Mouse (Mus musculus): Measurements from ENCODE around the gene Btnl1. TPM values are rescaled to one million over a fixed set of nuclear protein-coding genes. Genes with fewer than 3 reads are reported as not detected.
A peak's percentile ranks its signal among the peaks of the same experiment; 100 is the strongest.

Gene Btnl1
- not detected in 2 replicates for total RNA-seq (2014; rRNA removed)
- not detected in 2 replicates for polyA plus RNA-seq (2012; rRNA removed)

DNA sequence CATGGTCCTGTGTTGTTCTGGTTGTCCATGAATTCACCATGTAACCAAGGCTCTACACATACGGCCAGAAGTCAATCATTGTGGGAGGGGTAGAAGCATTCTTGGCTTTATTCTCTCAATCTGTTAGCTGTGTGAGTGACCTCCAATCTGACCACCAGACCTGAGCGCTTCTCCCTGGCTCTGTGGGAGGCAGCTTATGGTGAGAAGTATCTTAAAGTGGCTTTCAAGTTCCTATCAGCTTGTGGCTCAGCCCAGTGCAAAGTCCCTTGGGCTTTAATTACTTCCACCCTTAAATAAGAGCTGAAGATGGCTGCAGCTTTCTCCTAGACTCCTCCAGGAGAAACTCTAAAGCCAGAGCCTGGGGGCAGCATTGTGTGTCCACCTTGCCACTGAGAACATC lies at the start of gene Btnl1:
Gene Btnl1, plus strand, starts transcription at position 286 of the 400 bp plus-strand sequence.
- 76% methylated on average over 2 of the region's 2 CpGs for WGBS
- no peaks in the 10 kb centered on the region for H3K36me3 ChIP-seq (ENCODE audit: control insufficient read depth, insufficient read depth, low read length)
- no peaks in the 10 kb centered on the region for H3K79me2 ChIP-seq (ENCODE audit: control insufficient read depth, insufficient read depth, low read length)
- H3K4me1 ChIP-seq (ENCODE audit: control insufficient read depth, insufficient read depth, low read length) = no peaks in the 10 kb centered on the region
- no peak within 1 kb of the TSS for H3K4me3 ChIP-seq (ENCODE audit: insufficient read depth, low read depth, low read length)
- H3K9ac ChIP-seq (ENCODE audit: low read depth, low read length) = no peak within 1 kb of the TSS
- H3K27ac ChIP-seq (replicated peaks; ENCODE audit: insufficient read depth, low read depth, low read length) = no peak within 1 kb of the TSS
- no peaks in the 10 kb centered on the region for H3K27me3 ChIP-seq (ENCODE audit: control insufficient read depth, insufficient read depth, low read length)
- no peak for DNase-seq (ENCODE audit: extremely low read depth, low read depth, low spot score)
- TF ChIP-seq POLR2A (IDR thresholded peaks at IDR 0.05; ENCODE audit: extremely low read depth, insufficient read depth, low read length) (no peak), CTCF (IDR thresholded peaks at IDR 0.05; ENCODE audit: low read depth, low read length) (no peak)

DNA sequence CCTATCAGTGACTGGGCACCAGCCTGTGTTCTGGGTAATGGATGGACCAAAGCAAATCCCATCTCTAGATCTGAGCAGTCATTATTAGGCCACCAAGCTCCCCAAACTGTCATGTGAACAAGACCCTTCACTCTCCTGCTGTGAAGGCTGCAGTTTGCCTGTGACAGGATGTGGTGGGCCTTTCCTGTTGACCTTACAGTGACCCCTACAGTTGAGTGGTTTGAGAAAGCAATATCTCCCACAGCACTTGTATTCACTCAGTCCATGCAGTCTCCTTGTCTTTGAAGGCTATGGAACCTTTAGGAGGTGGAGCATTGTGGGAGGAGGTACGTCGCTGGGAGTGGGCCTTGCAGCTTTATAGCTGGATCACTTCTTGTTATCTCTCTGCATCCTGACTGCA lies 47.1 kb upstream of the Btnl1 start:
- H3K27ac ChIP-seq (replicated peaks; ENCODE audit: insufficient read depth, low read depth, low read length) = no peak overlapping the region
- no peaks in the 10 kb centered on the region for H3K36me3 ChIP-seq (ENCODE audit: control insufficient read depth, insufficient read depth, low read length)
- H3K4me1 ChIP-seq (ENCODE audit: control insufficient read depth, insufficient read depth, low read length) = no peaks in the 10 kb centered on the region
- no peak overlapping the region for H3K4me3 ChIP-seq (ENCODE audit: insufficient read depth, low read depth, low read length)
- no peak for TF ChIP-seq POLR2A (IDR thresholded peaks at IDR 0.05; ENCODE audit: extremely low read depth, insufficient read depth, low read length)
- no peak for TF ChIP-seq CTCF (IDR thresholded peaks at IDR 0.05; ENCODE audit: low read depth, low read length)
- no peaks in the 10 kb centered on the region for H3K79me2 ChIP-seq (ENCODE audit: control insufficient read depth, insufficient read depth, low read length)
- DNase-seq (ENCODE audit: extremely low read depth, low read depth, low spot score) = no peak
- no peaks in the 10 kb centered on the region; the same call in 1 of the 2 replicates for H3K27me3 ChIP-seq (ENCODE audit: control insufficient read depth, insufficient read depth, low read length)
- no peak overlapping the region for H3K9ac ChIP-seq (ENCODE audit: low read depth, low read length)
- 69% methylated on average over 2 of the region's 2 CpGs for WGBS

DNA sequence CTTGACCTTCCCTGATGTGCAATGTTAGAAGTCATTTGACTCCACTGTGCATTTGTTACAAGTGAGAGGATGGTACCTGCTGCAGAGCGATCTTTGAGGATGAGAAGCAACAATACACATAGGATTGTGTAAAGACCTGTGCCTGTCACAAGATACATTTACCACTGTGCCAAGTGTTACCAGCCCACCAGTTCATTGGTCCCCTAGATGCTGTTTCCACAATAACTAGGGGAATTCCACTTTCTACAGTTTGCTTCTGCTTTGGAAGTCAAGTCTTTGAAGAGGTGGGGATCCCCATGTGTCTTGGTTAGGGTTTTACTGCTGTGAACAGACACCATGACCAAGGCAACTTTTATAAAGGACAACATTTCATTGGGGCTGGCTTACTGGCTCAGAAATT lies 45.7 kb upstream of the Btnl1 start:
- no peak for DNase-seq (ENCODE audit: extremely low read depth, low read depth, low spot score)
- Histone ChIP-seq H3K4me3 (ENCODE audit: insufficient read depth, low read depth, low read length) (no peak overlapping the region), H3K79me2 (ENCODE audit: control insufficient read depth, insufficient read depth, low read length) (no peaks in the 10 kb centered on the region), H3K27me3 (ENCODE audit: control insufficient read depth, insufficient read depth, low read length) (no peaks in the 10 kb centered on the region; the same call in 1 of the 2 replicates), H3K9ac (ENCODE audit: low read depth, low read length) (no peak overlapping the region), H3K4me1 (ENCODE audit: control insufficient read depth, insufficient read depth, low read length) (no peaks in the 10 kb centered on the region), H3K27ac (replicated peaks; ENCODE audit: insufficient read depth, low read depth, low read length) (no peak overlapping the region), H3K36me3 (ENCODE audit: control insufficient read depth, insufficient read depth, low read length) (no peaks in the 10 kb centered on the region)
- TF ChIP-seq POLR2A (IDR thresholded peaks at IDR 0.05; ENCODE audit: extremely low read depth, insufficient read depth, low read length) = no peak
- no peak for TF ChIP-seq CTCF (IDR thresholded peaks at IDR 0.05; ENCODE audit: low read depth, low read length)
- WGBS = 97% methylated on average over 1 of the region's 1 CpGs

DNA sequence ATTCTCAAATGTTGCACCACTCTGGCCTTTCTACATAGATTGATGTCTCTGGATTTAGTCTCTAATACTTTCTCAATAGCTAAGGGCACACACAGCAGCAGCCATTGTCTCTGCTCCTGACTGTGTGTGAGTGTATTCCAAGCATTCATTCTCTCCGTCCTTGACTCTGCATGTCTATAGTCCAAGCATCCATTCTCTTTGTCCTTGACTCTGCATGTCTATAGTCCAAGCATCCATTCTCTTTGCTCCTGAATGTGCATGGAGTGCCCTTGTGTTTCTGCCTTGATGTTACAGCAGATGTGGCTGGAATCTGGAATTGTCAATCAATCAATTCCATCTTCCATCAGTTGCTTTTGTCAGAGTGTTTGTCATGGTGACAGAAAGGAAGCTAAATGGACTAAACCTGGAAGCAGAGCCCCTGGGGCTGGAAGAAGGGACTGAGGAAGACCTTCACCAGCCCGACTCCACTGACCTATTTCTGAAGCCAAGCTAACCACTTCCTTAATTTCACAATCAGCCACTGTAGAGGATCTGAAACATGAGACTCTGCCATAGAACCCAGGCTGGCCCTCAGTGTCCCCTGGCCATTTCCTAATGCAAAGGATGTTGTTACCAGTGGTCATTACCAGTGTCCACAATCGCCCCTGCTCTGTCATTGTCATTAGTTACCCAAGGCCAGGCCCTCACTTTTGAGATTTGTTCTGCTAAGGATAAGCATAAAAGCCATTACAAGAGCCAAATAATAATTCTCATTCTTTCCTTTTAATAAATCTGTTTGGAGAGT lies 36.1 kb upstream of the Btnl1 start:
- DNase-seq (ENCODE audit: extremely low read depth, low read depth, low spot score) = peak; percentile 15
- H3K36me3 ChIP-seq (ENCODE audit: control insufficient read depth, insufficient read depth, low read length) = no peaks in the 10 kb centered on the region
- no peak overlapping the region for H3K9ac ChIP-seq (ENCODE audit: low read depth, low read length)
- TF ChIP-seq POLR2A (IDR thresholded peaks at IDR 0.05; ENCODE audit: extremely low read depth, insufficient read depth, low read length) (no peak), CTCF (IDR thresholded peaks at IDR 0.05; ENCODE audit: low read depth, low read length) (no peak)
- no peak overlapping the region for H3K27ac ChIP-seq (replicated peaks; ENCODE audit: insufficient read depth, low read depth, low read length)
- no peak overlapping the region for H3K4me3 ChIP-seq (ENCODE audit: insufficient read depth, low read depth, low read length)
- H3K79me2 ChIP-seq (ENCODE audit: control insufficient read depth, insufficient read depth, low read length) = no peaks in the 10 kb centered on the region
- WGBS = 63% methylated on average over 3 of the region's 3 CpGs
- H3K27me3 ChIP-seq (ENCODE audit: control insufficient read depth, insufficient read depth, low read length) = no peaks in the 10 kb centered on the region
- no peaks in the 10 kb centered on the region for H3K4me1 ChIP-seq (ENCODE audit: control insufficient read depth, insufficient read depth, low read length)

DNA sequence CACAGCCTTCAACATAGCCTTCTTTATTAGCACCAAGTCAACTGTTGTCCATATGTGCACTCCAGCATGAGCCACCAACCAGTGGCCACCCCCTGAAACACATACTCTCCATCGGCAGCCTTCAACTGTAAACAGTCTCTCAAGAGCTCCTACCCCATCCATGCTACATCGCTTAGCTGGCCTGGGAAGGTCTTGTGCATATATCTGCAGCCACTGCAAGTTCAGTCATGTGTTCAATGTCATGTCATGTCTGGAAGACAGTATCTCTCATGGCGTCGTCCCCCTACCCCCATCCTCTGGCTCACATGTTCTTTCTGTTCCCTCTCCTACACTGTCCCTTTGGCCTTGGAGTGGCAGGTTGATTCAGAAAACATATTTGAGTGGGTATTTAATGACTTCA lies 32.0 kb upstream of the Btnl1 start:
- TF ChIP-seq CTCF (IDR thresholded peaks at IDR 0.05; ENCODE audit: low read depth, low read length) (no peak), POLR2A (IDR thresholded peaks at IDR 0.05; ENCODE audit: extremely low read depth, insufficient read depth, low read length) (no peak)
- H3K27me3 ChIP-seq (ENCODE audit: control insufficient read depth, insufficient read depth, low read length) = no peaks in the 10 kb centered on the region
- no peak overlapping the region for H3K4me3 ChIP-seq (ENCODE audit: insufficient read depth, low read depth, low read length)
- no peaks in the 10 kb centered on the region for H3K4me1 ChIP-seq (ENCODE audit: control insufficient read depth, insufficient read depth, low read length)
- no peak overlapping the region for H3K27ac ChIP-seq (replicated peaks; ENCODE audit: insufficient read depth, low read depth, low read length)
- no peaks in the 10 kb centered on the region for H3K36me3 ChIP-seq (ENCODE audit: control insufficient read depth, insufficient read depth, low read length)
- WGBS = 83% methylated on average over 4 of the region's 4 CpGs
- DNase-seq (ENCODE audit: extremely low read depth, low read depth, low spot score) = no peak
- no peak overlapping the region for H3K9ac ChIP-seq (ENCODE audit: low read depth, low read length)
- H3K79me2 ChIP-seq (ENCODE audit: control insufficient read depth, insufficient read depth, low read length) = no peaks in the 10 kb centered on the region

DNA sequence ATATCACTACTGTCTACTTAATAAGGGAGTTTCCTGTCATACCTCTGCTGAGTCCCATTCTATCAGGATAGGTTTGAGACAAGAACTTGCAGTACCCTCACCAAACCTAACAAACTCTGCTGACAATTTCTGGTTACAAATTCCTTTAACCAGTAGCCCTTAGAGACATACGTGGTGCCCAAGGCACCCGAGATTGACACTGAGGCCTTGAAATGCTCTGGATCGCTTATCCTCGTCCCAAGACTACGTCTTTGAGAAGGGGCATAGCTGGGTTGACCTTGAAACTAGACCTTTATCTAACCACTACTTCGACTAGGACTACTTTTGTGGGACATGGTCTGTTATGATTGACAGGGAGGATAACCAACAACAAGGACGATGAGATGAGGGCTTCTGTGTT lies 31.4 kb upstream of the Btnl1 start:
- Histone ChIP-seq H3K9ac (ENCODE audit: low read depth, low read length) (no peak overlapping the region), H3K4me3 (ENCODE audit: insufficient read depth, low read depth, low read length) (no peak overlapping the region)
- 78% methylated on average over 7 of the region's 7 CpGs for WGBS

More for the DNA sequence above, 31.4 kb upstream of the Btnl1 start:
- no peaks in the 10 kb centered on the region for H3K79me2 ChIP-seq (ENCODE audit: control insufficient read depth, insufficient read depth, low read length)
- no peaks in the 10 kb centered on the region for H3K36me3 ChIP-seq (ENCODE audit: control insufficient read depth, insufficient read depth, low read length)
- DNase-seq (ENCODE audit: extremely low read depth, low read depth, low spot score) = no peak
- no peak overlapping the region for H3K27ac ChIP-seq (replicated peaks; ENCODE audit: insufficient read depth, low read depth, low read length)
- TF ChIP-seq POLR2A (IDR thresholded peaks at IDR 0.05; ENCODE audit: extremely low read depth, insufficient read depth, low read length) = no peak
- no peak for TF ChIP-seq CTCF (IDR thresholded peaks at IDR 0.05; ENCODE audit: low read depth, low read length)
- H3K4me1 ChIP-seq (ENCODE audit: control insufficient read depth, insufficient read depth, low read length) = no peaks in the 10 kb centered on the region
- no peaks in the 10 kb centered on the region for H3K27me3 ChIP-seq (ENCODE audit: control insufficient read depth, insufficient read depth, low read length)

All from liver, adult 2 months (tissue).